Mouse (Mus musculus): ENCODE measurements around the gene Rgl1.

Rgl1 gene

DNA sequence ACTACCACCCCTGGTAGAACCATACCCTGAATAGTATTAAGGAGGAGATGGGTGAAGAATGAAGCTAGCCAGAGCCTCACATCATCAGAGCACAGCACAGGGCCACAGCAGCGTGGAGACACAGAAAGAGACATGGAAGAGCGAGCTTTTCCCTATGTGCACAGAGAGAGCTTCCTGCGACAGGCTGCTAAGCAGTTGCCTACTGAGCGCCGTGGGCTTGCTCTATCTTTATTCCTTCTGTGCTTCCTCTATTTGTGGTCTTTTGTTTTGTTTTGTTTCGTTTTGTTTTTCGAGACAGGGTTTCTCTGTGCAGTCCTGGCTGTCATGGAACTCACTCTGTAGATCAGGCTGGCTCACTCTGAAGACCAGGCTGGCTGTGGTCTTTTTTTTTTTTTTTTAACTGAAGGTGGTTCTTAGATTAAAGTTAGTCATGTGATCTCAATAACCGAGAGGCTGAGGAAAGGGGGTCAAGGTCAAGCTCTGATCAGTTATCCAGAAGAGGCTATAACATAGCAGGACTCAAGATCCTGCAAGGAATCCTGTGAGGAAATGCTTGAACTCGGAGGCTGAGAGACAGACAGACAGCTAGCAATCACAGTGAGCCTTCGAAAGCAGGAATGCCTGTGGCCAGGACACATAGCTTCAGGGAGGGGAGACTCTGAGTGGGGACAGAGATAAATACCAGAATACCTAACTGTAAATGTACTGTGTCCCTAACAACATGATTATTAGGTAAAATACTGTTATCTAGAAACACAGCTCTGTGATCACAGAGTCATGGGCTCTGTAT lies 150.0 kb downstream of the Rgl1 start:
- DNase-seq (ENCODE audit: low read depth, low spot score), result no peak

- no peak for DNase-seq (ENCODE audit: low read depth, low spot score)
These were observed 151.3 kb downstream of the Rgl1 start for GRCm38 (mm10) chr1:152614743-152615380.

- no peak for DNase-seq (ENCODE audit: low read depth, low spot score)
These were observed 152.8 kb downstream of the Rgl1 start for GRCm38 (mm10) chr1:152613158-152613857.

- no peak for DNase-seq (ENCODE audit: low read depth, low spot score)
These were observed 153.5 kb downstream of the Rgl1 start for GRCm38 (mm10) chr1:152612535-152613157.

DNA sequence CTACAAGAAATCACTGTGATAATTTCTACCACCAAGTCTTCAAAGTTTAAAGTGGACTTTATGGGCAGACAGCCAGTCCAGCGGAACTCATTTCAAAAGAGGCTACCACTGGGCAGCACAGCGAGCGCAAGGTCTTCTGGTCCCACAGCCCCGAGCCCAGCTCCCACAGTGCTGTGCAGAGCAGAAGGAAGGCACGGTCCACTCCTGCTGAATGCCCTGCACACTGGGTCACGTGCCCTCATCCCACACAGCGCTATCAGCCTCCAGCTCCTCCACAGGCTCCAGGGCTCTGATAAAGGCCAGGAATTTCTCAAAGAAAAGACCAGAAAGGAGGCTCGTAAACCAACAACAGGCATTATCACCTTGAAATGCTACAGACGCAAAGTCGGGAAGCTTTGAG lies 156.6 kb downstream of the Rgl1 start:
- DNase-seq (ENCODE audit: low read depth, low spot score), result no peak

DNA sequence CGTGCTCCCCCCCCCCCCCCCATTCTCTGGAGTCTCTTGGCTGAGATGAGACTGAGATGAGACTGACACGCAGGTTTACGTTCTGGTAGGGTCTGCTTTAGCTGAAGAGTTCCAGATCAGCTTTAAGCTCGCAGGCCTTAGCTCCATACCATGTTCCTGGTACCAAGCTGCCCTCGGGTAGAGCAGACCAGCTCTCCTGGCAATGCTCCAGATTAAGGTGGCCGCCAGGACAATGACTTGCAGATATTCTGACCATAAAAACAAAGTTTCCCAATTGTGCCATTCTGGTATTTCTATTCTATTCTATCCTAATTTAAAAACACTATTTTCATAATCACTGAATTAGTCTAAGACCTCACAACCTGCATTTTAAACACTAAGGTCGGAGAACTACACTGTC lies 157.1 kb downstream of the Rgl1 start:
- DNase-seq (ENCODE audit: low read depth, low spot score), result no peak

DNA sequence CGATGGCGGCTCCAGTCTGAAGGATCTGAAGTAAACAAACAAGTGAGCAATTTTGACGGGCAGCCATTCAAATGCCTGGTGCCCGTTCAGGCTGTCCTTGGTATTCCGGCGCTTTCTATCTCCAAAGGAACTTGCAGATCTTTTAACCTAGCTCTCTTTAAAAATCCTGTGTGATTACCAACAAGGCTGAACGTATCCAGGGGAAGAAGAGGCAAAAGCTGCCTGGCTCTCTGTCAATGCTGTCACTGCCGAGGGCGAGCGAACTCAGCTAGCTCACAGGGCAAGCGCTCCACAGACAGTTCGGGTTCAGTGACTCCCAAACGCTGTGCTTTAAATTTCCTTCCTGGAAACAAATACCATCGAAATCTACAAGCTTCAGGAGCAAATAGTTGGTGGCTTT lies 158.4 kb downstream of the Rgl1 start:
- DNase-seq (ENCODE audit: low read depth, low spot score), result no peak

DNA sequence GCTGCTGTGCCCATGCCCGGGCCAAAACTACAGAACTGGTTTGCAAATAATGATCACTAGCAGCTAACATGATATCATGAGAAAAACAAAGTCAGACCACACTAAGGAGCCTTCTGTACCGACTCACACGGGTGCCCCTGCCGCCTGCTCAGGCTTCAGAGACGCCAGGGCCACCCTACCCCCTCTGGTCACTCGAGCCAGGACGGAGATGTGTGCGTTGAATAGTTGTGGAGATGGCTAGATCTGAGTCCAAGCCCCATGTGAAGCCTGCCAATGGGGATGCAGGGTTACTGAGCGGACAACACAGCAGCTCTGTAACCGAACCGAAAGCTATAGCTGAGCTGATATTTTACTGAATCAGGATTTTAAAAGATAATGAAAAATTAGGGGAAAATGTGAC lies 159.4 kb downstream of the Rgl1 start:
- no peak for DNase-seq (ENCODE audit: low read depth, low spot score)

GRCm38 (mm10) chr1:152605895-152606625 lies 160.1 kb downstream of the Rgl1 start:
- DNase-seq (ENCODE audit: low read depth, low spot score), result no peak

- no peak for DNase-seq (ENCODE audit: low read depth, low spot score)
These were observed 162.0 kb downstream of the Rgl1 start for GRCm38 (mm10) chr1:152604147-152604546.

DNA sequence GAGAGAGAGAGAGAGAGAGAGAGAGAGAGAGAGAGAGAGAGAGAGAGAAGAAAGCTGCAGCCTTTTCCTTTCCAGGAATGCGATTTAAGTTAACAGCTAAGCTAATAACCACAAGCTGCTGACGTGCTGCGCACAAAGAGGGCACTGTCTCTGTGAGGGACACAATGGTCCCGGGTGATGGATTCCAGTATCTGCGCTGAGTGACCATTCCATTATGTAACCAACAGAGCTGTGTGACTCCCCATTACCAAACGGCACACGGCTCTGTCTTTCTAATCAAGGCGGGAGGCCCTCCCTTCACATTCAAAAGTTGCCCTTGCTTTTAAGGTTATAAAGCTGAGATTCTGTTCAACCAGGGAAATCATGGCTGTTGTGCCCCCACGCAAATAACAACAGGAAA lies 162.5 kb downstream of the Rgl1 start:
- DNase-seq (ENCODE audit: low read depth, low spot score), result no peak

- no peak for DNase-seq (ENCODE audit: low read depth, low spot score)
These were observed 165.7 kb downstream of the Rgl1 start for GRCm38 (mm10) chr1:152600494-152600893.

GRCm38 (mm10) chr1:152599347-152599746 lies 166.8 kb downstream of the Rgl1 start:
- no peak for DNase-seq (ENCODE audit: low read depth, low spot score)

DNA sequence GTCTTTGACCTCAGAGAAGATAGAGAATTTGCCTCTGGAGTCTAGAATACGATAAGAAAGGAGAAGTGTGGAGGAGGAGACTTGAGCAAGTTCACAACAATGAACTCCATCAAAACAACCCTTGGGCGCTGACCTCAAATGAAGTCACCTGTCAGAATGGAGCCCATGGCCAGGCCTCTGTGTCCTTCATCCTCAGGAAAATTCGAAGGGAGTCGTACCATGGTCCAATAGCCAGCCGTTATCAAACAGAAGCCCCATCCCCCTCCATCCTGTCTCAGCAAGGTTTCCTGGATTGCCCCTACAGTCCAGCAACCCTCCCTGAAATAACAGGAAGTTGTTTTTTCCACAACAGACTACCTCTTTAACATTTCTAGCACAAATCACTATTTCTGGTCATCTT lies 171.5 kb downstream of the Rgl1 start:
- DNase-seq (ENCODE audit: low read depth, low spot score), result no peak

- no peak for DNase-seq (ENCODE audit: low read depth, low spot score)
These were observed 172.2 kb downstream of the Rgl1 start for GRCm38 (mm10) chr1:152593831-152594549.

DNA sequence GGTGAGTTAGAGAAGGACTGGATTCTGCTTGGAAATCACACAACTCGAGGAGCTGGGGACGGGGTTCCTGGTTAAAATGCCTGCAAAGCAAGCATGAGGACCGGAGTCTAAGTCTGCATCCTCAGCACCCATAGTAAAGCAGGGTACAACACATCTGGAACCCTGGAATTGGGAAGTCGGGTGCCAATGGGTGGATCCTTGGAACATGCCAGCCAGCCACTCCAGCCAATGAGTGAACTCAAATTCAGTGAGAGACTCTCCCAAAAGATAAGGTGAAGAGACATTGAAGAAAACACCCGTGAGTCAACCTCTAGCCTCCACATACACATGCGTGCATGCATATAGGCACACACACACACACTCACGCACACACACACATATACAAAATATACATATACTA lies 172.8 kb downstream of the Rgl1 start:
- DNase-seq (ENCODE audit: low read depth, low spot score), result no peak

DNA sequence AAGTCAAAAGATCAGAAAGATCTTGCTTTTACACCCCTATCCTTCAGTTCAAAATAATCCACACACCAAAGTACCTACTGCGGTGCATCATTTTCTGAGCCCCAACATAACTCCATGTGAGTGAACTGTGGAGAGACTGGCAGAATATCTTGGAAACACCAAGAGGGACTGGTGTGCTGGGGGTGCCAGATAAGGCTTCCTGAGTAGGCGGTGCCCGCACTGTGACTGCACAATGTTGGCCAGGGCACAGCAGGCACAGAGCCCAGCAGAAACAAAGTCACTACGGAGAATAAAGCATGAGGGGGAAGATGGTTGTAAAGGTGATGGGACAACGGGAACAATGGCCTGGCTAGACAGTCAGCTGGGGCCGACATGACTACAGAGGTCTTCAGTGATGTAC lies 173.5 kb downstream of the Rgl1 start:
- DNase-seq (ENCODE audit: low read depth, low spot score), result no peak

GRCm38 (mm10) chr1:152591746-152592498 lies 174.2 kb downstream of the Rgl1 start:
- no peak for DNase-seq (ENCODE audit: low read depth, low spot score)

DNA sequence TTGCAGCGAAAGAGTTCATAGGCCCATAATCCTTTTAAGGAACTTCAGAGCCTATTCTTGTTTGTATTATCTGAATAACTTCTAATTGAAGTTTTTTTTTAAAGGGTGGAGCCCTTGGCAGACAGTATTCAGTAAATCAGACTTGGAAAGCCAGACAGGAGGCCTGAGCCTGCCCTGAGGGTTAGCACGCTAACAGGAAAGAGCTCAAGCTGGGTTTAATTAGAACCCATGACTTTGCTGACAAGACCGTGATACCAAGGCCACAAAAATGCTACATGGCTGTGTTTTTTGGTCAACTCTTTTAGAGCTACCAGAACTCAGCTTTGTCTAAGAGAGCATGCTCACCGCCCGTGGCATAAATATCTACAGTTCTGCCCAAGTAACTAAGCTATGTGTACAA lies 175.8 kb downstream of the Rgl1 start:
- DNase-seq (ENCODE audit: low read depth, low spot score), result no peak

DNA sequence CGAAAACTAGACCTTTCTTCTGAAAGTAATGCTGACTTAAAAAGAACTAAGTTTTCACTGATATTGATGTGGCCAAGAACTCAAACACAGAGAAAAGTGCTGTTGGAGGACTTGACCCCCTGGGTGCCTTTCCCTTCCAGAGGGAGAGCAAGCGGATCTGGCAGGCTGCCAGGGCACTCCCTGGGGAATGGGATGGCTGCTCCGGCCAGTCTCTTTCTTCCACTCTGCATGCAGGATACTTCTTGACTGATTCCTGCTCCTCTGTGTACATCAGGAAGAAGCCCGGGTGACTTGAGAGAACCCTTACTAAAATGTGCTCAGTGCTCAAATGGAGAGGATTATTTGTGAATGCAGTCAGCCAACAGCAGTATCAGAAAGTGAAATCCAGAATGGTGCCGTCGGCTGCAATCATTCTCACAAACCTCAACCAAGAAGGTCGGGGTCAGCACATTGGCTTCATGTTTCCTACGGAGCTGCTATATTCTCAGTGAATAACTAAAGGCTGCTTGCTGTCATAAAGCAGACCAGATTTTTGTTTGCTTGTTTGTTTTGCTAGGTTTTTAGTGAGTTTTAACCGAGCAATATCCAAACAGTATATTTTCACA lies 176.7 kb downstream of the Rgl1 start:
- peak; percentile 6 for DNase-seq (ENCODE audit: low read depth, low spot score)

Data from retina, postnatal 7 days (tissue).